Mouse (Mus musculus): ENCODE measurements at regions not wholly inside any gene's neighbourhood (a gene's known extent, or its start where the extent isn't known, plus 50 kb on each side); places are given as distances from the start of the nearest gene placed in this dataset.

GRCm38 (mm10) chr4:94186997-94187396 is 369.3 kb upstream of the Gm10306 start:
- DNase-seq (ENCODE audit: low spot score in 2 of 2): no peak

- DNase-seq (ENCODE audit: low spot score in 2 of 2): no peak
These were observed 368.0 kb upstream of the Gm10306 start for GRCm38 (mm10) chr4:94188354-94188753.

- DNase-seq (ENCODE audit: low spot score in 2 of 2): peak in 1 of 2 experiments; percentile 7
These were observed 367.5 kb upstream of the Gm10306 start for GRCm38 (mm10) chr4:94188888-94189287.

- DNase-seq (ENCODE audit: low spot score in 2 of 2): peak; percentile 6 to 24
These were observed 365.4 kb upstream of the Gm10306 start for GRCm38 (mm10) chr4:94190940-94191339.

- DNase-seq (ENCODE audit: low spot score in 2 of 2): no peak
These were observed 340.1 kb upstream of the Gm10306 start for GRCm38 (mm10) chr4:94216265-94216664.

GRCm38 (mm10) chr4:94235650-94236206 is 320.6 kb upstream of the Gm10306 start:
- no peak for DNase-seq (ENCODE audit: low spot score in 2 of 2)

GRCm38 (mm10) chr4:94256026-94256425 is 300.3 kb upstream of the Gm10306 start:
- DNase-seq (ENCODE audit: low spot score in 2 of 2): no peak

- no peak for DNase-seq (ENCODE audit: low spot score in 2 of 2)
These were observed 295.2 kb upstream of the Gm10306 start for GRCm38 (mm10) chr4:94261136-94261535.

GRCm38 (mm10) chr4:94281732-94282131 is 274.6 kb upstream of the Gm10306 start:
- DNase-seq (ENCODE audit: low spot score in 2 of 2): no peak

- no peak for DNase-seq (ENCODE audit: low spot score in 2 of 2)
These were observed 264.2 kb upstream of the Gm10306 start for GRCm38 (mm10) chr4:94292150-94292549.

GRCm38 (mm10) chr4:94317298-94317697 is 239.0 kb upstream of the Gm10306 start:
- DNase-seq (ENCODE audit: low spot score in 2 of 2): no peak

- no peak for DNase-seq (ENCODE audit: low spot score in 2 of 2)
These were observed 229.6 kb upstream of the Gm10306 start for GRCm38 (mm10) chr4:94326759-94327158.

GRCm38 (mm10) chr4:94343331-94343730 is 213.0 kb upstream of the Gm10306 start:
- DNase-seq (ENCODE audit: low spot score in 2 of 2): no peak

GRCm38 (mm10) chr4:94349273-94349672 is 207.1 kb upstream of the Gm10306 start:
- peak; percentile 43 to 69 for DNase-seq (ENCODE audit: low spot score in 2 of 2)

- no peak for DNase-seq (ENCODE audit: low spot score in 2 of 2)
These were observed 199.4 kb upstream of the Gm10306 start for GRCm38 (mm10) chr4:94356982-94357381.

GRCm38 (mm10) chr4:94360810-94361527 is 195.4 kb upstream of the Gm10306 start:
- DNase-seq (ENCODE audit: low spot score in 2 of 2): no peak

- no peak for DNase-seq (ENCODE audit: low spot score in 2 of 2)
These were observed 194.7 kb upstream of the Gm10306 start for GRCm38 (mm10) chr4:94361528-94362217.

- no peak for DNase-seq (ENCODE audit: low spot score in 2 of 2)
These were observed 191.0 kb upstream of the Gm10306 start for GRCm38 (mm10) chr4:94365375-94365774.

GRCm38 (mm10) chr4:94367174-94367573 is 189.2 kb upstream of the Gm10306 start:
- no peak for DNase-seq (ENCODE audit: low spot score in 2 of 2)

- DNase-seq (ENCODE audit: low spot score in 2 of 2): no peak
These were observed 185.4 kb upstream of the Gm10306 start for GRCm38 (mm10) chr4:94370981-94371380.

- DNase-seq (ENCODE audit: low spot score in 2 of 2): no peak
These were observed 180.1 kb upstream of the Gm10306 start for GRCm38 (mm10) chr4:94376256-94376655.

- no peak for DNase-seq (ENCODE audit: low spot score in 2 of 2)
These were observed 170.6 kb upstream of the Gm10306 start for GRCm38 (mm10) chr4:94385703-94386102.

GRCm38 (mm10) chr4:94388317-94388716 is 168.0 kb upstream of the Gm10306 start:
- DNase-seq (ENCODE audit: low spot score in 2 of 2): no peak

All from right cerebral cortex, adult 2 months (tissue).